Mouse (Mus musculus): ENCODE results near the gene Clec3b. TPM values are rescaled to one million over a fixed set of nuclear protein-coding genes. Genes with fewer than 3 reads are reported as not detected.

Gene Clec3b
- total RNA-seq, 4 experiments from 2014 or later = 2.1 to 3.1 (median 2.4) TPM

Other genes with a start within 250 kb of the Clec3b start
- 1 to 10 TPM; 6.9 to 9.9 (median 8.2) TPM for gene Zfp105, start 227.9 kb upstream of the Clec3b start, total RNA-seq (2022)
- 10 to 100 TPM; 20.9 to 24.6 (median 23.0) TPM for gene 1110059G10Rik, start 199.9 kb upstream of the Clec3b start, total RNA-seq (2022)
- gene Kif15, start 199.9 kb upstream of the Clec3b start, total RNA-seq (2022) = under 1 TPM; 0.65 to 0.99 (median 0.81) TPM
- 10 to 100 TPM; 22.0 to 28.7 (median 24.3) TPM for gene Tmem42, start 129.6 kb upstream of the Clec3b start, total RNA-seq (2022)
- 1 to 10 TPM; 1.2 to 2.2 (median 1.9) TPM for gene Tgm4, start 116.2 kb upstream of the Clec3b start, total RNA-seq (2022)
- gene Zdhhc3, start 37.7 kb upstream of the Clec3b start, total RNA-seq (2022) = 10 to 100 TPM; 57.6 to 60.7 (median 59.0) TPM
- 10 to 100 TPM; 41.0 to 52.4 (median 46.1) TPM for gene Exosc7, start 37.7 kb upstream of the Clec3b start, total RNA-seq (2022)
- under 1 TPM in 1 of 4 experiments, not detected in 3; 0.11 TPM for gene Cdcp1, start 65.1 kb downstream of the Clec3b start, total RNA-seq (2022)
- 10 to 100 TPM; 27.9 to 32.5 (median 31.2) TPM for gene Tmem158, start 109.8 kb downstream of the Clec3b start, total RNA-seq (2022)
- gene Lars2, start 216.0 kb downstream of the Clec3b start, total RNA-seq (2022) = 1,000 to 10,000 TPM in 1 of 4 experiments, 100 to 1,000 TPM in 1, 10 to 100 TPM in 2; 42.2 to 1,241 (median 109) TPM

Measured in layer of hippocampus, adult 8-10 months (tissue).